Mouse (Mus musculus) lung, postnatal 14 days (tissue): Measurements from ENCODE around the gene Eri2.
A peak's percentile ranks its signal among the peaks of the same experiment; 100 is the strongest.
"Not testable (repeated sequence)": the region's sequence is repeated elsewhere in the genome, so short reads cannot be mapped to it uniquely, and the experiment has no call there.

Experiments
- DNase-seq: peaks from one replicate; pipeline ENCODE4 v3.0.0; 2021

Eri2 gene

GRCm38 (mm10) chr7:119739798-119740468, 53.9 kb downstream of the Eri2 start:
- not testable (repeated sequence) for DNase-seq

DNA sequence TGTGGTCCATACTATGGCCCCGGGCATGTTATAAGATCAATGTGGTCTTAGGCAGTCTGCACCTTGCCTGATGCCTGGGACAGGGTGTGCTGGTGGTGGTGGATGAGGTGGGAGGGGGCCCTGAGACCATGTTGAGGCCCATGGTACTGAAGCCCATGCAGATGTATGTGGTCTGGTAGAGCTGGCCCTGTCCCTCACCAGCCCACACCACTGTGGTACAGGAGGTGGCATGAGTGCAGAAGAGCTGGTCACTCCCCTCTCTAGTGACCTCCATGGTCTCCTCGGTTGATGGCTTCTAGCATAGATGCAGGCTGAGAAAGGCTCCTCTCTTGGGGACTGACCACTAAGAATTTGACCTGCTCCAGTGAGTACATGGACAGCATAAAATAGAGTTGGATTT, 55.0 kb downstream of the Eri2 start:
- DNase-seq: no peak

GRCm38 (mm10) chr7:119731262-119731661, 62.6 kb downstream of the Eri2 start:
- DNase-seq: peak; percentile 6

GRCm38 (mm10) chr7:119727621-119728020, 66.2 kb downstream of the Eri2 start:
- no peak for DNase-seq

DNA sequence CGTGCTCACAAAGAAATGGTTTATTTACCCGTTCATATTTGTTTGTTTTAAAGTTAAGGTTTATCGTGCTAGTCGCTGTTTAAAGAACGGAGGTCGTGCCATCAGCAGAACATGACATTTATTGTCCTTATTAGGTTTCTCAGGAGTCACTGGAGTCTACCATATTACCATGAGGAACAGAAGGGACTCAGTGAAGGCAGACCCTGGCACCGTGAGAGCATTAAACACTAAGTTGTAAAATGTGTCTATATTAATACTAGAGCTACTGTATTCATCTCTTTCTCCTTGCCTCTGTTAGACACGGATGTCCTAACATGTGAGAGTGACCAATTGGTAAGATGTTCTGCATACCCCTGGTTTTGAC, 72.9 kb downstream of the Eri2 start:
- peak; percentile 2 for DNase-seq

GRCm38 (mm10) chr7:119720253-119720946, 73.5 kb downstream of the Eri2 start, which contains the start of gene Thumpd1:
Thumpd1 (minus strand) TSS chr7:119720798.
- DNase-seq: peak; percentile 95
